Mouse (Mus musculus) kidney, embryonic 14.5 days (tissue): ENCODE results near the gene 4933427I04Rik. TPM values are rescaled to one million over a fixed set of nuclear protein-coding genes. Genes with fewer than 3 reads are reported as not detected.

ENCODE experiments used
- ATAC-seq: fragments of 200-750 bp; cut with Nextera tagmentation; 2 replicates; pipeline ENCODE4 v1.8.0; 2017; ENCODE audit warnings: moderate number of reproducible peaks, mild to moderate bottlenecking, moderate TSS enrichment, moderate library complexity; ENCODE audit not compliant: low FRiP score, low TSS enrichment
- H3K27ac ChIP-seq: fragments of 300-500 bp; sonication (generic); 2 replicates; pipeline ENCODE4 v1.5.1; 2014; ENCODE audit warnings: low read depth, mild to moderate bottlenecking, low read length, moderate library complexity, mixed read lengths
- H3K27me3 ChIP-seq: fragments of 300-500 bp; sonication (generic); 2 replicates; pipeline ENCODE4 v1.6.1; 2014; ENCODE audit warnings: mild to moderate bottlenecking, low read length; ENCODE audit not compliant: control insufficient read depth, insufficient read depth
- H3K36me3 ChIP-seq: fragments of 300-500 bp; sonication (generic); 2 replicates; pipeline ENCODE4 v1.6.1; 2014; ENCODE audit warnings: low read length, mixed read lengths; ENCODE audit not compliant: control insufficient read depth, insufficient read depth
- H3K4me1 ChIP-seq: fragments of 300-500 bp; sonication (generic); 2 replicates; pipeline ENCODE4 v1.6.1; 2014; ENCODE audit warnings: low read length, mixed read lengths; ENCODE audit not compliant: control insufficient read depth, insufficient read depth
- H3K4me2 ChIP-seq: fragments of 300-500 bp; sonication (generic); replicated peaks from 2 replicates; pipeline ENCODE4 v1.6.1; 2014; ENCODE audit warnings: low read depth, mild to moderate bottlenecking, low read length
- H3K4me3 ChIP-seq: fragments of 300-500 bp; sonication (generic); 2 replicates; pipeline ENCODE4 v1.5.1; 2014; ENCODE audit warnings: mild to moderate bottlenecking, low read length
- H3K9ac ChIP-seq: fragments of 300-500 bp; sonication (generic); 2 replicates; pipeline ENCODE4 v1.6.1; 2014; ENCODE audit warnings: low read depth, mild to moderate bottlenecking, low read length, moderate library complexity
- H3K9me3 ChIP-seq: fragments of 300-500 bp; sonication (generic); 2 replicates; pipeline ENCODE4 v1.6.1; 2016; ENCODE audit warnings: low read length; ENCODE audit not compliant: control insufficient read depth
- WGBS: fragments of 180-500 bp; shearing (Covaris S2); extraction: QIAGEN DNeasy Blood & Tissue Kit; methylation state at CpG from one replicate; pipeline ENCODE4 v1.1.7; 2014; 5-methylcytosine and 5-hydroxymethylcytosine counted together
- polyA plus RNA-seq: library from polyadenylated mRNA; unstranded; fragments of >200 nt; fragmentation: Nextera tagmentation; extraction: Ambion mirVana; gene quantifications from 2 replicates; pipeline ENCODE4 v1.2.1, GENCODE M21; 2014

Gene 4933427I04Rik
- polyA plus RNA-seq = not detected in 2 replicates

- Histone ChIP-seq H3K36me3 (no peaks in the 10 kb centered on the region), H3K27ac (no peak within 1 kb of the TSS), H3K27me3 (no peaks in the 10 kb centered on the region), H3K9me3 (no peaks in the 10 kb centered on the region), H3K4me3 (no peak within 1 kb of the TSS), H3K4me2 (no peak within 1 kb of the TSS), H3K9ac (no peak within 1 kb of the TSS), H3K4me1 (no peaks in the 10 kb centered on the region)
- no peak for ATAC-seq
- WGBS = 76% methylated on average over 3 of the region's 3 CpGs
These were observed at the start of gene 4933427I04Rik for GRCm38 (mm10) chr4:123859379-123859778. Gene 4933427I04Rik (plus strand): TSS chr4:123859679.

- no peak for ATAC-seq
- H3K27me3 ChIP-seq = no peaks in the 10 kb centered on the region
- H3K9ac ChIP-seq = no peak overlapping the region
- H3K9me3 ChIP-seq = no peaks in the 10 kb centered on the region
- 0 out of 2 replicates have a peak, but pooled peaks cover 4% of the 10 kb centered on the region for H3K4me1 ChIP-seq
- H3K36me3 ChIP-seq = no peaks in the 10 kb centered on the region
- H3K27ac ChIP-seq = no peak overlapping the region
- H3K4me2 ChIP-seq = no peak overlapping the region
- whole genome bisulfite sequencing = 91% methylated on average over 12 of the region's 12 CpGs
- H3K4me3 ChIP-seq = no peak overlapping the region
These were observed 48.8 kb upstream of the 4933427I04Rik start for GRCm38 (mm10) chr4:123810475-123811295.

- no peak for ATAC-seq
- WGBS = 79% methylated on average over 3 of the region's 3 CpGs
- no peaks in the 10 kb centered on the region for H3K27me3 ChIP-seq
These were observed 47.0 kb upstream of the 4933427I04Rik start for GRCm38 (mm10) chr4:123812525-123812924.

GRCm38 (mm10) chr4:123814030-123814501, 45.4 kb upstream of the 4933427I04Rik start:
- no peak overlapping the region; the same call in 1 of the 2 replicates for H3K27ac ChIP-seq
- H3K27me3 ChIP-seq = no peaks in the 10 kb centered on the region
- 0 out of 2 replicates have a peak, but pooled peaks cover 4% of the 10 kb centered on the region for H3K4me1 ChIP-seq
- WGBS = 25% methylated on average over 7 of the region's 7 CpGs
- H3K9me3 ChIP-seq = no peaks in the 10 kb centered on the region
- H3K4me3 ChIP-seq = no peak overlapping the region
- no peak overlapping the region for H3K4me2 ChIP-seq
- no peak overlapping the region for H3K9ac ChIP-seq
- no peaks in the 10 kb centered on the region for H3K36me3 ChIP-seq
- ATAC-seq = peak; percentile 82

More at GRCm38 (mm10) chr4:123812525-123812924, 47.0 kb upstream of the 4933427I04Rik start:
- H3K4me2 ChIP-seq = no peak overlapping the region
- no peak overlapping the region for H3K27ac ChIP-seq
- no peaks in the 10 kb centered on the region for H3K36me3 ChIP-seq
- no peak overlapping the region for H3K9ac ChIP-seq
- no peak overlapping the region for H3K4me3 ChIP-seq
- 0 out of 2 replicates have a peak, but pooled peaks cover 4% of the 10 kb centered on the region for H3K4me1 ChIP-seq
- no peaks in the 10 kb centered on the region for H3K9me3 ChIP-seq

GRCm38 (mm10) chr4:123819093-123819610, 40.3 kb upstream of the 4933427I04Rik start:
- 49% methylated on average over 4 of the region's 4 CpGs for WGBS
- Histone ChIP-seq H3K9ac (no peak overlapping the region), H3K4me3 (no peak overlapping the region), H3K27ac (no peak overlapping the region), H3K4me2 (no peak overlapping the region), H3K4me1 (0 out of 2 replicates have a peak, but pooled peaks cover 4% of the 10 kb centered on the region), H3K9me3 (no peaks in the 10 kb centered on the region), H3K36me3 (no peaks in the 10 kb centered on the region), H3K27me3 (no peaks in the 10 kb centered on the region)
- ATAC-seq = no peak

- H3K36me3 ChIP-seq = no peaks in the 10 kb centered on the region
- H3K9me3 ChIP-seq = no peaks in the 10 kb centered on the region
- no peak overlapping the region for H3K27ac ChIP-seq
- 85% methylated on average over 8 of the region's 8 CpGs for WGBS
- no peaks in the 10 kb centered on the region for H3K27me3 ChIP-seq
- no peak overlapping the region for H3K9ac ChIP-seq
- H3K4me1 ChIP-seq = no peaks in the 10 kb centered on the region
- no peak overlapping the region for H3K4me3 ChIP-seq
- no peak overlapping the region for H3K4me2 ChIP-seq
- ATAC-seq = no peak
These were observed 17.4 kb upstream of the 4933427I04Rik start for GRCm38 (mm10) chr4:123842126-123842525.

- ATAC-seq = no peak
- 67% methylated on average over 4 of the region's 4 CpGs for whole genome bisulfite sequencing
- no peak overlapping the region for H3K4me3 ChIP-seq
- H3K27me3 ChIP-seq = no peaks in the 10 kb centered on the region
- no peaks in the 10 kb centered on the region for H3K36me3 ChIP-seq
- no peak overlapping the region for H3K9ac ChIP-seq
- H3K4me2 ChIP-seq = no peak overlapping the region
- H3K9me3 ChIP-seq = no peaks in the 10 kb centered on the region
- no peak overlapping the region for H3K27ac ChIP-seq
- H3K4me1 ChIP-seq = no peaks in the 10 kb centered on the region
These were observed 2.6 kb upstream of the 4933427I04Rik start for GRCm38 (mm10) chr4:123856888-123857287.

- no peak for ATAC-seq
- Histone ChIP-seq H3K27me3 (no peaks in the 10 kb centered on the region), H3K27ac (no peak overlapping the region), H3K4me1 (no peaks in the 10 kb centered on the region), H3K9me3 (no peaks in the 10 kb centered on the region), H3K9ac (no peak overlapping the region), H3K4me3 (no peak overlapping the region), H3K4me2 (no peak overlapping the region), H3K36me3 (no peaks in the 10 kb centered on the region)
- 84% methylated on average over 7 of the region's 7 CpGs for WGBS
These were observed 1.4 kb upstream of the 4933427I04Rik start for GRCm38 (mm10) chr4:123858090-123858489.

- H3K36me3 ChIP-seq = no peaks in the 10 kb centered on the region
- H3K27me3 ChIP-seq = no peaks in the 10 kb centered on the region
- no peak overlapping the region for H3K4me2 ChIP-seq
- no peak for ATAC-seq
- no peak overlapping the region for H3K4me3 ChIP-seq
- H3K9ac ChIP-seq = no peak overlapping the region
- no peaks in the 10 kb centered on the region for H3K4me1 ChIP-seq
- 57% methylated on average over 2 of the region's 2 CpGs for WGBS
- H3K27ac ChIP-seq = no peak overlapping the region
- H3K9me3 ChIP-seq = no peaks in the 10 kb centered on the region
These were observed 324 bp downstream of the 4933427I04Rik start for GRCm38 (mm10) chr4:123859803-123860202.
